Mouse (Mus musculus): ENCODE results near the gene Pole2. TPM values are rescaled to one million over a fixed set of nuclear protein-coding genes. Genes with fewer than 3 reads are reported as not detected.

Pole2 gene
- polyA plus RNA-seq, 1 experiment from 2014 or later: 16.8 TPM

GRCm38 (mm10) chr12:69250756-69251155 lies 22.8 kb upstream of the Pole2 start:
- Histone ChIP-seq H3K9me3 (ENCODE audit: control insufficient read depth, low read length) (no peaks in the 10 kb centered on the region), H3K4me2 (ENCODE audit: low read length) (no peak overlapping the region), H3K9ac (ENCODE audit: low read length) (no peak overlapping the region), H3K27me3 (ENCODE audit: control insufficient read depth, insufficient read depth, low read length) (no peaks in the 10 kb centered on the region), H3K4me3 (ENCODE audit: control insufficient read depth in 1 of 2, insufficient read depth in 1 of 2, low read depth in 1 of 2, low read length in 2 of 2) (no peak overlapping the region), H3K36me3 (ENCODE audit: control insufficient read depth, insufficient read depth, low read length) (no peaks in the 10 kb centered on the region), H3K27ac (replicated peaks in 1 of 2; ENCODE audit: control insufficient read depth in 1 of 2, insufficient read depth in 1 of 2, low read depth in 2 of 2, low read length in 2 of 2) (no peak overlapping the region), H3K4me1 (ENCODE audit: control insufficient read depth in 2 of 2, insufficient read depth in 2 of 2, low read length in 2 of 2) (no peaks in the 10 kb centered on the region)
- WGBS: 35% methylated on average over 8 of the region's 8 CpGs
- ATAC-seq (ENCODE audit: insufficient number of reproducible peaks, insufficient read depth, low FRiP score, low read depth): no peak

DNA sequence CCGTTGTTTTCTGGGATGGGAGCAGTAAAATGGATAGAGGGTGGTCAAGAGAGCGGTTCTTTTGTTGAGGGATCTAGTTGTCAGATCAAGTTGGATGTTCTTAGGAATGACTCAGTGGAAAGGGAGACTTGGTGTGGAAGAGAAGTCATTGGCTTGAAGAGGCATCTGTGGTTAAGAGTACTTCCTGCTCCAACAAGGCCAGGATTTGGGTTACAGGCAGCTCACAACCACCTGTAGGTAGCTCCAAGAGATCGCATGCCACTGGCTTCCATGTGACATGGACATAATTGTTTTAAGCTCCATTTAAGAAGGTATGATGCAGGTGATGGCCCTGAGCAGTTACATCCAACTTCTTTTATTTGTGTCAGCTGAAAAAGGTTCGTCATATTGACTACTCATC lies 21.8 kb upstream of the Pole2 start:
- no peak overlapping the region for H3K9ac ChIP-seq (ENCODE audit: low read length)
- H3K36me3 ChIP-seq (ENCODE audit: control insufficient read depth, insufficient read depth, low read length): no peaks in the 10 kb centered on the region
- H3K27ac ChIP-seq (replicated peaks in 1 of 2; ENCODE audit: control insufficient read depth in 1 of 2, insufficient read depth in 1 of 2, low read depth in 2 of 2, low read length in 2 of 2): no peak overlapping the region
- 86% methylated on average over 4 of the region's 4 CpGs for WGBS
- no peaks in the 10 kb centered on the region for H3K9me3 ChIP-seq (ENCODE audit: control insufficient read depth, low read length)
- no peaks in the 10 kb centered on the region for H3K27me3 ChIP-seq (ENCODE audit: control insufficient read depth, insufficient read depth, low read length)
- no peak for ATAC-seq (ENCODE audit: insufficient number of reproducible peaks, insufficient read depth, low FRiP score, low read depth)
- no peak overlapping the region for H3K4me2 ChIP-seq (ENCODE audit: low read length)
- H3K4me1 ChIP-seq (ENCODE audit: control insufficient read depth in 2 of 2, insufficient read depth in 2 of 2, low read length in 2 of 2): no peaks in the 10 kb centered on the region
- H3K4me3 ChIP-seq (ENCODE audit: control insufficient read depth in 1 of 2, insufficient read depth in 1 of 2, low read depth in 1 of 2, low read length in 2 of 2): no peak overlapping the region

GRCm38 (mm10) chr12:69241771-69242431 lies 13.9 kb upstream of the Pole2 start:
- H3K4me1 ChIP-seq (ENCODE audit: control insufficient read depth in 2 of 2, insufficient read depth in 2 of 2, low read length in 2 of 2): peaks cover 0 to 7% of the 10 kb centered on the region in 2 experiments; a peak in 2 of 4 replicates
- H3K9me3 ChIP-seq (ENCODE audit: control insufficient read depth, low read length): no peaks in the 10 kb centered on the region
- H3K9ac ChIP-seq (ENCODE audit: low read length): peak overlapping the region; percentile 88
- WGBS: under 1% methylated on average over 62 of the region's 64 CpGs
- no peaks in the 10 kb centered on the region for H3K36me3 ChIP-seq (ENCODE audit: control insufficient read depth, insufficient read depth, low read length)
- H3K27ac ChIP-seq (replicated peaks in 1 of 2; ENCODE audit: control insufficient read depth in 1 of 2, insufficient read depth in 1 of 2, low read depth in 2 of 2, low read length in 2 of 2): peak overlapping the region; percentile 77 to 89
- H3K4me2 ChIP-seq (ENCODE audit: low read length): peak overlapping the region; percentile 69
- ATAC-seq (ENCODE audit: insufficient number of reproducible peaks, insufficient read depth, low FRiP score, low read depth): peak; percentile 89
- H3K4me3 ChIP-seq (ENCODE audit: control insufficient read depth in 1 of 2, insufficient read depth in 1 of 2, low read depth in 1 of 2, low read length in 2 of 2): peak overlapping the region; percentile 67 to 69
- H3K27me3 ChIP-seq (ENCODE audit: control insufficient read depth, insufficient read depth, low read length): no peaks in the 10 kb centered on the region

GRCm38 (mm10) chr12:69241405-69241770 lies 13.4 kb upstream of the Pole2 start:
- Histone ChIP-seq H3K27ac (replicated peaks in 1 of 2; ENCODE audit: control insufficient read depth in 1 of 2, insufficient read depth in 1 of 2, low read depth in 2 of 2, low read length in 2 of 2) (peak overlapping the region; percentile 77 to 89), H3K36me3 (ENCODE audit: control insufficient read depth, insufficient read depth, low read length) (no peaks in the 10 kb centered on the region), H3K4me1 (ENCODE audit: control insufficient read depth in 2 of 2, insufficient read depth in 2 of 2, low read length in 2 of 2) (peaks cover 0 to 7% of the 10 kb centered on the region in 2 experiments; a peak in 2 of 4 replicates), H3K27me3 (ENCODE audit: control insufficient read depth, insufficient read depth, low read length) (no peaks in the 10 kb centered on the region), H3K4me3 (ENCODE audit: control insufficient read depth in 1 of 2, insufficient read depth in 1 of 2, low read depth in 1 of 2, low read length in 2 of 2) (peak overlapping the region; percentile 67 to 69), H3K9me3 (ENCODE audit: control insufficient read depth, low read length) (no peaks in the 10 kb centered on the region), H3K9ac (ENCODE audit: low read length) (peak overlapping the region; percentile 88), H3K4me2 (ENCODE audit: low read length) (peak overlapping the region; percentile 69)
- no peak for ATAC-seq (ENCODE audit: insufficient number of reproducible peaks, insufficient read depth, low FRiP score, low read depth)
- 3% methylated on average over 3 of the region's 3 CpGs for WGBS

DNA sequence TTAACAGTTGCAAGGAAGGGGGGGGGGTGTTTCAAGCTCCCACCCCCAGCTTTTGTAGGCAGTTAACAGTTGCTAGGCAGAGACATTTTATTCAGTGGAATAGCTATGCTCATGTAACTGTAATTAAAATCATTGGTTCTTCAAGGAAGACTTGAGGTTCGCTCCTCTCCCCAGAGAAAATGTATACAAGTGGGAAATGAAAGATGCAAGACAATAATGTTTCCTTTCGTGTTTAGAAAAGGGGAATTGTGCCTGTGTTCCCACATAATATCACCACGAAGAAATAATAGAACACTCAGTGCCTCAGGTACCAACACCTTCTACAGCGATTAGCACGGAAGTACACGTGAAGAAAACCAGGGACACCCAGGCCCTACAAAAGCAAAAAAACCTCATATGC lies 12.9 kb upstream of the Pole2 start, which contains the start of gene Klhdc1:
Klhdc1 (plus strand) TSS at position 301 of the 400 bp plus-strand sequence.
- no peaks in the 10 kb centered on the region for H3K36me3 ChIP-seq (ENCODE audit: control insufficient read depth, insufficient read depth, low read length)
- H3K27me3 ChIP-seq (ENCODE audit: control insufficient read depth, insufficient read depth, low read length): no peaks in the 10 kb centered on the region
- WGBS: 71% methylated on average over 6 of the region's 6 CpGs
- peaks cover 0 to 7% of the 10 kb centered on the region in 2 experiments; a peak in 2 of 4 replicates for H3K4me1 ChIP-seq (ENCODE audit: control insufficient read depth in 2 of 2, insufficient read depth in 2 of 2, low read length in 2 of 2)
- H3K27ac ChIP-seq (replicated peaks in 1 of 2; ENCODE audit: control insufficient read depth in 1 of 2, insufficient read depth in 1 of 2, low read depth in 2 of 2, low read length in 2 of 2): peak within 1 kb of the TSS; percentile 77 to 89
- H3K4me2 ChIP-seq (ENCODE audit: low read length): peak within 1 kb of the TSS; percentile 69
- peak within 1 kb of the TSS; percentile 88 for H3K9ac ChIP-seq (ENCODE audit: low read length)
- peak within 1 kb of the TSS; percentile 67 to 69 for H3K4me3 ChIP-seq (ENCODE audit: control insufficient read depth in 1 of 2, insufficient read depth in 1 of 2, low read depth in 1 of 2, low read length in 2 of 2)
- ATAC-seq (ENCODE audit: insufficient number of reproducible peaks, insufficient read depth, low FRiP score, low read depth): no peak
- no peaks in the 10 kb centered on the region for H3K9me3 ChIP-seq (ENCODE audit: control insufficient read depth, low read length)

DNA sequence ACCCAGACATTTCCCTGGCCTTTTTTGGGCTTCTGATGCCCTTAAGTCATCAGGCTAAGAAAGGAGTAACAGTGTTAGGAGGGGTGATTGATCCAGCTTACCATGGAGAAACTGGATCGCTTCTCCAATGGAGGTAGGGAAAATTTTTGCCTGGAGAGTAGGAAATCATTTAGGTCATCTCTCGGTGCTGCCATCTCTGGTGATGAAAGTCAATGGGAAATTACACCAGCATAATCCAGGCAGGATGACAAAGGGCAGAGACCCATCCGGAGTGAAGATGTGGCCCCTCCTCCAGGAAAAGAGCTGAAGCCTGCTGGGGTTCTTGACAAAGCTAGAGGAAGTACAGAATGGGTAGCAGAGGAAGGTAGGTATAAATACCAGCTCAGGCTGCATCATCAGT lies 10.3 kb upstream of the Pole2 start:
- no peaks in the 10 kb centered on the region for H3K27me3 ChIP-seq (ENCODE audit: control insufficient read depth, insufficient read depth, low read length)
- no peaks in the 10 kb centered on the region for H3K36me3 ChIP-seq (ENCODE audit: control insufficient read depth, insufficient read depth, low read length)
- H3K27ac ChIP-seq (replicated peaks in 1 of 2; ENCODE audit: control insufficient read depth in 1 of 2, insufficient read depth in 1 of 2, low read depth in 2 of 2, low read length in 2 of 2): no peak overlapping the region
- no peaks in the 10 kb centered on the region for H3K9me3 ChIP-seq (ENCODE audit: control insufficient read depth, low read length)
- H3K4me1 ChIP-seq (ENCODE audit: control insufficient read depth in 2 of 2, insufficient read depth in 2 of 2, low read length in 2 of 2): peaks cover 0 to 7% of the 10 kb centered on the region in 2 experiments; a peak in 2 of 4 replicates
- H3K4me3 ChIP-seq (ENCODE audit: control insufficient read depth in 1 of 2, insufficient read depth in 1 of 2, low read depth in 1 of 2, low read length in 2 of 2): no peak overlapping the region
- 30% methylated on average over 3 of the region's 3 CpGs for WGBS
- no peak for ATAC-seq (ENCODE audit: insufficient number of reproducible peaks, insufficient read depth, low FRiP score, low read depth)
- no peak overlapping the region for H3K9ac ChIP-seq (ENCODE audit: low read length)
- H3K4me2 ChIP-seq (ENCODE audit: low read length): no peak overlapping the region

GRCm38 (mm10) chr12:69235782-69236181 lies 7.8 kb upstream of the Pole2 start:
- H3K27ac ChIP-seq (replicated peaks in 1 of 2; ENCODE audit: control insufficient read depth in 1 of 2, insufficient read depth in 1 of 2, low read depth in 2 of 2, low read length in 2 of 2): no peak overlapping the region
- no peak for ATAC-seq (ENCODE audit: insufficient number of reproducible peaks, insufficient read depth, low FRiP score, low read depth)
- WGBS: 85% methylated on average over 6 of the region's 6 CpGs

GRCm38 (mm10) chr12:69229251-69229650 lies 1.3 kb upstream of the Pole2 start:
- no peak overlapping the region for H3K9ac ChIP-seq (ENCODE audit: low read length)
- peaks cover 8% of the 10 kb centered on the region; the same call in 1 of the 2 replicates for H3K36me3 ChIP-seq (ENCODE audit: control insufficient read depth, insufficient read depth, low read length)
- no peak overlapping the region for H3K4me3 ChIP-seq (ENCODE audit: control insufficient read depth in 1 of 2, insufficient read depth in 1 of 2, low read depth in 1 of 2, low read length in 2 of 2)
- H3K27me3 ChIP-seq (ENCODE audit: control insufficient read depth, insufficient read depth, low read length): no peaks in the 10 kb centered on the region
- ATAC-seq (ENCODE audit: insufficient number of reproducible peaks, insufficient read depth, low FRiP score, low read depth): no peak
- H3K4me1 ChIP-seq (ENCODE audit: control insufficient read depth in 2 of 2, insufficient read depth in 2 of 2, low read length in 2 of 2): peaks cover 2 to 13% of the 10 kb centered on the region in 2 experiments; a peak in 3 of 4 replicates
- WGBS: 63% methylated on average over 2 of the region's 2 CpGs
- no peak overlapping the region for H3K4me2 ChIP-seq (ENCODE audit: low read length)
- no peaks in the 10 kb centered on the region for H3K9me3 ChIP-seq (ENCODE audit: control insufficient read depth, low read length)
- no peak overlapping the region for H3K27ac ChIP-seq (replicated peaks in 1 of 2; ENCODE audit: control insufficient read depth in 1 of 2, insufficient read depth in 1 of 2, low read depth in 2 of 2, low read length in 2 of 2)

More at GRCm38 (mm10) chr12:69235782-69236181, 7.8 kb upstream of the Pole2 start:
- H3K27me3 ChIP-seq (ENCODE audit: control insufficient read depth, insufficient read depth, low read length): no peaks in the 10 kb centered on the region
- H3K4me3 ChIP-seq (ENCODE audit: control insufficient read depth in 1 of 2, insufficient read depth in 1 of 2, low read depth in 1 of 2, low read length in 2 of 2): no peak overlapping the region
- H3K9me3 ChIP-seq (ENCODE audit: control insufficient read depth, low read length): no peaks in the 10 kb centered on the region
- H3K4me1 ChIP-seq (ENCODE audit: control insufficient read depth in 2 of 2, insufficient read depth in 2 of 2, low read length in 2 of 2): no peaks in the 10 kb centered on the region
- no peak overlapping the region for H3K4me2 ChIP-seq (ENCODE audit: low read length)
- H3K9ac ChIP-seq (ENCODE audit: low read length): no peak overlapping the region
- no peaks in the 10 kb centered on the region for H3K36me3 ChIP-seq (ENCODE audit: control insufficient read depth, insufficient read depth, low read length)
